Mouse (Mus musculus): ENCODE results near the gene Traf2.

The Traf2 gene

DNA sequence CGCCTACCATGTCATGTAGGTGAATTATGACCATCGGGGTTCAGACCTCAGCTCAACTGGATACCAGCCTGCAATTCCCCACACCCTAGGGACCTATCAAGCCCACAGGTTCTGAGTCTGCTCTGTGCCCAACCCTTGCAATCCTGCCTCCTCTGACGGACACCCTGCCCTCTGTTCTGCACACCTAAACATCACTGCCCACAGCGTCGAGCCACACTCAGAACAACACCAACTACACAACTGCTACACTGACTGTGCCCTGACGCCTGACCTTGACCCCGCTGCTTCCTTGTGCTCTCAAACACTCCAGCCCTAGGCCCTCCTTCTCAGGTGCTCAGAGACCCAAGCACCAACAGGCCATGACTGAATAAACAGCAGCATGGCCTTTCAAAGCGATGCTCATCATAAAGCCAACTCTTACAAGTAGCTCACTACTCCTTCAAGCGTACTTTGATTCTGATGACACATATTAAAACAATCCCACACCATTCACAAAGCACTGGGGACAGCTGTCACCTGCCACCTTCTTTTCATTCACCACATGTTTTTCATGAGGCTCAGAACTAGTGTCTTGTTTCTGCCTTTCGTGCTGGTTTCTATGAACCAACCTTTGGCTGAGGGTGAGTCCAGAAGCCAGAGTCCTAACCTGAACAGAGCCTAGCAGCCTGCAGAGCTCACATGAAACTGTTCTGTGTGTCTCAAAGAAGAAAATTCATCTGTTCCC is 4.9 kb downstream of the Traf2 start:
- no peak for DNase-seq (ENCODE audit: low spot score in 2 of 2)

DNA sequence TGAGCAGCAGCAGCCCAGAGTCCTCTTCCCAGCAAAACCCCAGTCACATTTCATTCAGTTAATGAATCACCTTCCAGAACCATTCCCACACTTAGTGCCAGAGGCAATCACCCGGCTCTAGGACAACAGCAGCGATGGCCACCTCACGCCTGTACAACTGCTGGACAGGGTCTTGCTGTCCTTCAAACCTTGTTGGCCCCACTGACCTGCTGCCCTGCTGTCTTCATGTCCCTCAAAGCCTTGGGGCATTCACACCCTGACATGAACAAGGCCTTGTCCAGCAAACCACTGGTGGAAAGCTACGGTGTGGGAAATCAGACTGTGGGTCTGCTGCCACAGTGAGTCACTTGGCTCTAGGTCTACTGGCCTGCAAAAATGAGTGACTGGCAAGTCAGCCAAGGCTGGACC is 6.2 kb downstream of the Traf2 start:
- DNase-seq (ENCODE audit: low spot score in 2 of 2): no peak

DNA sequence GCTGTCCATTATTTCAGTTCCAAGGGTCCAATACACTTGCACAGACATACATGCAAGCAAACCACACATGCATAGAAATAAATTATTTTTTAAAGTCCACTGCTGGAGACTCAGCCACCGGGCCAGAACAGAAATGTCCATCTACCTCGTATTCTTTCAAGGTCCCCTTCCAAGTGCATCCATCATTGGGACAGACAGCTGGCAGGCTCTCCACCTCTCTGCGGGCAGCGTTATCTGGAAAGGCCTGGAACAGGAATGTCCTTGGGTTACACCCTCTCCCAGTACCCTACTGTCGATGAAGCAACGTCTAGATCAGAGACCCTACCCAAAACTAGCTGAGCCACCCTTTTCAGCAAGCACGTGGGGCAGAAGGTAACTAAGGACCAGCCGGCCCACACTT is 10.2 kb downstream of the Traf2 start:
- no peak for DNase-seq (ENCODE audit: low spot score in 2 of 2)

DNA sequence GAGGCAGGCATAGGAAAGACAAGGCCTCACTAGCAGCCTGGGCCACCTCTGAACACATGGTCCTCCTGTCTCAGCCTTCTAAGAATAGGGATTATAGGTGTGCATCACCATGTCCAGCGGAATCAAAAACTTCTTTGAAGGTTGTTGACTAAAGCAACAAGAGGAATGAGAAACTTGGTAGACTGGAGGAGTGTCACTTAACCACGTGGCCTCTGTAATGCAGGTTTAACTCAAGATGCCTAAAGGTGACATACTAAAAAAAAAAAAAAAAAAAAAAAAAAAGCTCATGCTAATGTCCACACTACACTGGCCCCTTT is 11.9 kb downstream of the Traf2 start:
- no peak for DNase-seq (ENCODE audit: low spot score in 2 of 2)

DNA sequence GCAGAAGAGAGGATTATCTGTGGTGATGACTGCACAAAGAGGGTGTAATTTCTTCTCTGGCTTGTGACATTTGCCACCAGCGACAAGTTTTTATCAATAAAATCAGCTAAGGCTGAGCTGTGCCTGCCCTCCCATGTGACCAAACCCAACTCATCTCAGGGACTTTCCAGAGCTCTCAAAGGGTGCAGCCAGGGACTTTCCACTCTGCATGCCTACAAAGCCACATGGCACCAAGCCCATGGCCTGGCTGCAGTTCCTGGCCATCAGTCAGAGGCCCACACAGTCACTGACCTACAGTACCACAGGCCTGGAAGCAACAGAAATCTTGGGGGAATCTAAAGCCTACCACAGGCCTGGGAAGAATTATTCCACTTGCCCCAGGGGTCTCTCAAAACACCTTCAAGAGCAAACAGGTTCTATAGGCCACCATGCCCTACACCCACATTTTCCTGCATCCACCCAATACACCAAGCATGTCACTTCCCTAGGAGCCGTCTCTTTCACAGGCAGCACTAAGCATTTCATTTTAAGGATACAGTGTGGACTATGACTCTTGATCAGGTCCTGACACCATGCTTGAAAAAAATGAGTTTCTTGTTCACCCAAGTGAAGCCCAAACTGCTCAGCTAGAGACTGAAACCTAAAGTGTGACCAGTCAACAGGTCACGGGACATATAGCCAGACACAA is 12.4 kb downstream of the Traf2 start:
- peak in 1 of 2 experiments; percentile 64 for DNase-seq (ENCODE audit: low spot score in 2 of 2)

DNA sequence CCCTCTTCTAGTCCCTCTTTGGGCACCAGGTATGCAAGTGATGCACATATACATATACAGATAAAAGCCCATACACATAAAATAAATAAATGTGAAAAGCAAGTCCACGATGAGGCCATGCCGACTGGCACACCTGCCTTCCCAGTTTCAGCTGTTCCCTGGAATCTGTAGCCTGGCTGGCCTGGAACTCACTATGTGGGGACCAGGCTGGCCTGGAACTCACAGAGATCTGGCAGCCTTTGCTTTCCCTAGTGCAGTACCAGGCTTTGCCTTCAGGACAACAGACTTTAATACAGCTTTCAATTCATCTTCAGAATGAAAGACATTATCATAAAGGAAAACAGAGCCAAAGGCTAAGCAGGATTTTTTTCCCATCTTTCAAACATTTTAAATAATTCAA is 13.0 kb downstream of the Traf2 start:
- DNase-seq (ENCODE audit: low spot score in 2 of 2): no peak

DNA sequence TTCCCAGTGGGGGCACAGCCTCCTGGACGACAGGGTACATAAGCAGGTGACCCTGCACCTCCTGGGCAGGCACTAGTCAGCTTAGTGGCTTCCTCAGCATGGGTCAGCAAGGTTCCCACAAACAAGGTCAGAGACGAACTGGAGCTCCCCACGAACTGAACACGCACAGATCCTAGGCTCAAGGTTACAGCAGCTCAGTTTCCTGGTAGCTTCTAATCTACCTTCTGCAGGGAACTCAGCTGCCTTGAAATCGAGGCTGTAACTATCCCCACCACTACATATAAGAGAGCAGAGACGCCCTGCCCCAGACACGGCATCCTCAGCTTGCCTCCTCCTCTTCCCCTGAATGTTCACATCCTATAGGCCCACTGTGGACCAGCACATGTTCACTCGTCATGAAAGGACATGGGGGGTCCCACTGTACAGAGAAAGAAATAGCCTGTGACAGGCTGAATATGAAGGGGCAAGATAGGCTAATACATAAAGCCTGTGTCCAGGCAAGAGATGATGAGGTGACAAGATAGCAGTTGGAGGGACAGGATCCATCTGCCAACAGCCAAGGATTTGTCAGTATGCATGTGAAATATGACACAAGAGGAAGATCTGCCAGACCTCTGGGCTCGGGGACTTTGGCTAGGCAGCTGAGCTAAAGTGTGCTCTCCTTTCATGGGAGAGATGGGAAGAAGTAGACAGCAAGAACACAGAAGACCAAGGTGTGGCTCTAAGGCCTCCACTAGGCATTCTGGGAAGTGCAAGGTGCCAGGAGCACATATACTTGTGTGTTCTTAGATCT is 20.0 kb downstream of the Traf2 start:
- no peak for DNase-seq (ENCODE audit: low spot score in 2 of 2)

DNA sequence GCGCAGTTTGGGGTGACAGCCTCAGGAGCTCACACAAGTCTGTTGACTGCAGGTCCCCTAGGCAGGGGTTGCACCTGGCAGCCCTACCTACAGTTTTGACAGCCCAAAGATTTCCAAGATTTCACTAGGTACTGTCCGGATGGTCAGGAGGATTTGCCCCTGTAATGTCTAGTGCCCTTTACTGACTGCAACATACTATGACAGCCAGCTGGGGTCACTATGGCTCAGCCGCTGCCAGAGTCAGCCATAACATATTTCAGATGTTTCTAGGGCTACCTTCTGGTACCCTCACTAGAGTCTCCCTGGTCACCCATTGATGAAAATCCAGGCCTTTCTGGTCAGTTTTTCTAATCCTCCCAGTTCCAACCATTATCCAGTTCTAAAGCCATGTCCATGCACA is 36.8 kb downstream of the Traf2 start:
- DNase-seq (ENCODE audit: low spot score in 2 of 2): no peak

DNA sequence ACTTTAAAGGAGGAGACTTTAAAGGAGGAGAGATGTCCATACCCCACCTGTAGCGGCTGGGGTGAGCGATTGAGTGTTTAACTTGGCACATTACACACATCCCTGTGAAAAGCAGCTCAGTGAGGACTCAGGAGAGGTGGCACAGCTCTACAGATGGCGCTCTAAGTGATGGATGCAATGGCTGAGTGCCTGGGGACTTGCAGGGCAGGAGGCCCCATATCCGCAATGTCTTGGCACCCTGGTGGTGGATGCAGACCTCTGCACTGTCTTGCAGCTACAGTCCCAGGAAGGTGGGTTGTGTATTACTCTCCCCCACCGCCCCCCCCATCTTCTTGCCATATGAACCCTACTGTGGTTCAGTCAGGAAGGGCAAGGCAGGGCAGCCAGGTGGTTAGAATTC is 39.8 kb downstream of the Traf2 start:
- peak in 1 of 2 experiments; percentile 40 for DNase-seq (ENCODE audit: low spot score in 2 of 2)

DNA sequence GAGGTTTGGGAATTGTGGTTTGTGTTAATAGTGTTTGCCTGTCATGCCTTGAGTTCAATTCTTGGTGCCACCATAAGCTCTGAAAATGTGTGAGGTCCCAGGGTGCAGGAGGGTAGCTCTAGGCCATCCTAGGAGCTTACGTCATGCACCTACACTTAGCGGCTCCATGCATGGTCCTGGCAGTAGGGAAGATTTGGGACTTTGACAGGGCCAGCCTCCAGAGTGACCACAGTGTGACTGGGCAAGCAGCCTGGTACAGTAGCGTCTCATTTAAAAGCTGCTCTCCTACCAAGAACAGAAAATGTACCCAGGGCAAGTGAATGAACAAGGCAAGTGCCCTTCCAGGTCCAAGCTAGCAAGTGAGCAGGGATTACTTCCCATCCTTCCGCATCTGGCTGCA is 40.9 kb downstream of the Traf2 start:
- no peak for DNase-seq (ENCODE audit: low spot score in 2 of 2)

DNA sequence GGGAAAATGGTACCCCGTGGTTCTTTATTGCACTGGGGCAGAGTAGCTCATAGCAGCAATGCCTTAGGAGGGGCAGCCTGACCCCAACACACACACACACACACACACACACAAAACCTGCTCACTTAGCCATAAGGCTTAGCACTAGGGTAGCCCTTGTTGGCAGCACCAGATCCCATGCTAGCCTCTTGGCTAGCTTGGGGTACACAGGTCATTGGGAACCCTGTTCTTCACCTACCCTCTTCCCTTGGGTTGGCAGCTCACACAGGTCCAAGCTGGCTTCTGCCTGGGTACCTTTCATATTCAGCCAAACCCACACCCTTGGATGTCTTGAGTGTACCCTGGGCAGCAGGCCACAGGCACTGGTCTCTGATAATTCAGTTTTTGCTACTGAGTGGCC is 41.7 kb downstream of the Traf2 start:
- DNase-seq (ENCODE audit: low spot score in 2 of 2): no peak

DNA sequence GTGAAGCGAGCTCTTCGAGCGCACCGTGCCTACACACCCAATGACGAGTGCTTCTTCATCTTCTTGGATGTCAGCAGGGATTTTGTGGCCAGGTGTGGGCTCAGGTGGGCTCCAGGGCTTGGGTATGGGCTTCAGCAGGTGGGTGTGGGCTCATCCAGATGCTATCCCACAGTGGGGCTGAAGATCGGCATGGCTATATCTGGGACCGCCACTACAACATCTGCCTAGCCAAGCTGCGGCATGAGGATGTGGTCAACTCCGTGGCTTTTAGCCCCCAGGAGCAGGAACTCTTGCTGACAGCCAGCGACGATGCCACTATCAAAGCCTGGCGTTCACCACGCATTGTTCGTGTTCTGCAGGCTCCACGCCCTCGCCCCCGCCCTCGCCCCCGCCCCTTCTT is 42.2 kb downstream of the Traf2 start:
- no peak for DNase-seq (ENCODE audit: low spot score in 2 of 2)

DNA sequence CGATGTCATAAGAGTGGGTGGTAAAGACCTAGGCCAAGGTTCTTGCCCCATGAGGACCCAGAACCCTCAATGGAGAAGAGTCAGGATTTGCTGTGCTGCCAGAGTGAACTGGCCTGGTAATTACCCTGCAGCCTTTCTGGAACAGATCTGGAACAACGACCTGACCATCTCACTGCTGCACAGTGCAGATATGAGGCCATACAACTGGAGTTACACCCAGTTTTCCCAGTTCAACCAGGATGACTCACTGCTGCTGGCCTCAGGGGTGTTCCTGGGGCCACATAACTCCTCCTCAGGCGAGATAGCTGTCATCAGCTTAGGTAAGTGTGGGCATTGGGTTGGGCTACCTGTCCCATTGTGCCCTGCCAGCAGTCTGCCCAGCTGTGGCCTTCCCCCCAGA is 44.0 kb downstream of the Traf2 start:
- no peak for DNase-seq (ENCODE audit: low spot score in 2 of 2)

DNA sequence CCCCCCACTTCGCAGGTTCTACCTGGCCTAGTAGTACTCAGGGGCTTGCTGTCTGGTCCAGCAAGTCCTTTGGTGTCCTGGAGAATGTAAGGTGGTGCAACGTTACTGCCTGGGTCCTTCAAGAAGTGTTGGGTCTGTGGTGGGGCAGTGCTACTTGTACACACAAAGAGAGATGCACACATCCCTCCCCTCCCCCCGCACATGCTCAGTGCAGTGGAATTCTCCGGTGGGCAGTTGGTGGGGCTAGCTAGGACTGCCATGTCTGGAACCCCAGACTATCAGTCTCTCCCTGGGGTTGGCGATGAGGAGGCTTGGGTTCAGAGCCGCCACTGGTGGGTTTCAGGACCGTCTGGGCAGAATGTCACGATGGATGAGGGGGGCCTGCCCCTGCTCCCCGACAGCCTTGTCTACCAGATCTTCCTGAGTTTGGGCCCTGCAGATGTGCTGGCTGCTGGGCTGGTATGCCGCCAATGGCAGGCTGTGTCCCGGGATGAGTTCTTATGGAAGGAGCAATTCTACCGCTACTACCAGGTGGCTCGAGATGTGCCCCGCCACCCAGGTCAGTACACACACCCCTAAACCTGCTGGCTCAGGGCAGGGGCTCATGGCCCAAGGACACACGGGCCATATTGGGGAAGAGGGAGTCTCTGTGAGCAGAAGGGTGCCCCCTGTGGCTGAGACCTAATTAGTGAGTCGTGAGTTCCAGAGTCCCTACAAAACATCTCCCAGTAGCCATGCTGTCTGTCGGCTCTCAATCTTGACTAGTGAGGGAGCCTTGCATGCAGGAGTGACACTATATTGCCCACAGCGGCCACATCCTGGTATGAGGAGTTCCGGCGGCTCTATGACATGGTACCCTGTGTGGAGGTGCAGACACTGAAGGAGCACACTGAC is 44.9 kb downstream of the Traf2 start, which contains the start of gene C8g:
C8g (minus strand) TSS at position 127 of the 894 bp plus-strand sequence.
- DNase-seq (ENCODE audit: low spot score in 2 of 2): no peak

DNA sequence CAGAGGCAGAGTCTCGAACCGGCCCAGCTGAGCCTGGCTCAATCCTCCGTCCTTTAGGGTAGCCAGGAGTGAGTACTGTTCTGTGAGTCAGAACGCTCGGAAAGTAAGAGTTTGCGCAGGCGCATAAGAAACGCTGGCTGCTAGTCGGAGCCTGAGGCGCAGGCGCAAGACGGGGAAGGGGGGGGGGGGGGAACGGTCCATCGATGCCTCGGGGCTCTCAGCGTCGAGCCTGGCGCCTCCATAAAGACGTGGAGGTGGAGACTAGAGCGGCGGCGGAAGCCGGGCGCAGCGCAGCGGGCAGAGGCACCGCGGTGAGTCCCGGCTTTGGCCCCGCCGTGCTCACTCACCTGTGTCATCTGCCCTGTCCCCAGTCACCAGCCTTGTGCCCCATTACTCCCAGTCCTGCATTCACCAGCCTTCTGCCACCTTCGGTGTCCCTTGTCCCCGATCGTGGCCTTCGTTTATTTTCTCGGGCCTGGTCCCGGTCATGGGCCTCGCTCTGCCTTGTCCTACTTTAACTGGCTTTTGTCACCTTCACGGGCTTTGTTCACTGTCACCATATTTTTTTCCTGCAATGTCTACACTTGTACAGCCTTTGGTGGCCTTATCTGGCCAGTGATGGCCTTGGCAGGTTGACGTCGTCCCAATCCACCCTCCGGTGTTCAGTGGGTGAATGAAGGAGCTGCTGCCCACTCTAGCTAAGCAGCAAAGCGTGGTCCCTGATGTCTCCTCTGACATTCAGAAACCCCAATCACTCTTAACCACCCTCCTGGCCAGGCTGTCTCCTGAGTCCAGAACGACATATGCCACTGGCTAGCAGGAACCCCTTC is 45.9 kb downstream of the Traf2 start, which contains the start of gene Fbxw5:
Fbxw5 (plus strand) TSS at position 175 of the 830 bp plus-strand sequence.
- peak; percentile 71 to 86 for DNase-seq (ENCODE audit: low spot score in 2 of 2)

DNA sequence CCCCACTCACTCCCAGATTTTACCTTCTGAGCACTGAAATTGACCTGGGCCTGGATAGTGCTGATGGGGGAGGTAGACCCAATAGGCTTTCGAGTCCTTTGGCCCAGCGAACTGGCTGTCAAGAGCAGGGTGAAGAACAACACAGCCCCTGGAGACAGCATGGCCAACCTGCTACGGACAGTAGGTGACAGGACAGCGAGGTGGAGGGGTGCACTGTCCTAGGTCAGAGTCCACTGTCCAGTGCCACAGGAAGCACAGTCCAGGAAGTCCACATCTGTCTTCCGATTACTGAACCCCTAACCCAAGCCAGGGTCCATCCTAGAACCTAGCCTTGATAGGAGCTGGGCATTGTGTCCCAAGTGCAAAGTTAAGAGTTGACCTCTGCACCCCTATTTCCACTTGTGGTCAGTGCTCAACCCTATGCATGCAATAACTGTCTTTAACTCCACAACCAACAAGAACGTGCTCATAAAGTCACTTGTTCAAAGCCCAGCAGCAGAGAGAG is 46.6 kb downstream of the Traf2 start:
- DNase-seq (ENCODE audit: low spot score in 2 of 2): no peak

DNA sequence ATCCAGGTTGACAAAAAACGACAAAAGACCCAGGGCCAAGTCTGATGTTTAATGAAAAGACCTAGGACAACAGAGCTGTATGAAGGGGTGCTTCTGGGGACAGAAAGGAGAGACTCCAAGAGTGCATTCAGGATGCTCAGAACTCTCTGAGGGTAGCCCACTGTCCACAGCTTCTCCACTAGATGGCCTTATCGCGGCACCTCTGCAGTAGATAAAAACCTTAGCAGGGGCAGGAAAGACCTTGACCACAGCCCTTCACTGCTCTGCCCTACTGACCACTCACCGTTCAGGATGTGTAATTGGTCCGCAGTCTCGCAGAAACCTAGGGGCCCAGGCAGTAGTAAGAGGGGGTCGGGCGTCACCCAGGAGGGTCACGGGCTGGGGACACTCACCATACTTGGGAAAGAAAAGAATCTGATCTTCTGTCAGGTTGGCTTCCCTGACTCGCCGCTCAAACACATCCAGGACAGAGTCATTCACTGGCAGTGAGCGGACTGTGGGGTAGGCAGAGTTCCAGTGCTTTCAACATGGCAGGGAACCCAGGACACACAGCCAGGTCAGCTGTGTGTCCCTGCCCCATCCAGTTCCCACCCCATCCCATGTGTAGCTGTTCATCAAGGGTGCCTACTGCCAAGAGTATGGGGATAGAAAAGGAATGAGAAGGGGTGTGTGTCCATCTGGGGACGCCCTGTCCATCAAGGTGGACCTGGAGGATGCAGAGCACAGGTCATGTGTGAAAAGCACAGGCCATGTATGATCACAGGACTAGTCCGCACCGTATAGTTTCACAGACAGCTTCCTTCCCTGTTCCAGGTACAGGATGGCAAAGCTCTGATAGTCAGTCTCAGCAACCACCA is 47.9 kb downstream of the Traf2 start:
- DNase-seq (ENCODE audit: low spot score in 2 of 2): no peak

DNA sequence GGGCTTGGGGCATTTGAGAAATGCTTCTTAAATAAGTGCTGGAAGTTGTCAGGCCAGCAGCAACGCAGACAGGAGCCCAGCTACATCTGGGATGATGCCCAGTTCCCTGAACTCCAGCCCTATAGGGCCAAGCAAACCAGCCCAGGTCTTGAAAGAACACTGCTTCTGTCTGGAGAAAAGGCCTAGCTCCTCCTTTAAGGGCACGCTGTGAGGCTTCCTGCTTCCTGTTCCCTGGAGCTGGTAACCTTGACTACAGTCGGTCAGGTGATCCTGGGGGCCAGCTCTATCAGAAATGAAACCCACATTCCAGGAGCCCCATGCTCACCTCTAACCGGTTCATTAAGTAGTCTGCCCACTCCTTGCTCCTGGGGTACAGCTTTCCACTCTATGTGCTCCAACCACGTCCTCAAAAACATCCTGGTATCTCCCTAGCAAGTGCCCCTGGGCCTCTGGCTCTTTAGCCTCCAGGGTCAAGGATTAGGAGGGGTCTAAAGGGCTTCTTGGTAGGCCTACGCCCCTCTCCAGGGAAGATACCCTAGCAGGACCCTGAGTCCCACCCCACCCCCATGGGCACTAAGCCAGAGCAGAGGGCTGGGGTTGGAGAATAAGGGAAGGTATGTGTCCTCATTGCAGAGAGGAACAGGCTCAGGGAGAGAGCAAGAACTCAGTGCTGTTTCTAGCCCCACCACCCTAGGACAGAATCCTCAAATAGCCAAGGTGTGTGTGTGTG is 48.7 kb downstream of the Traf2 start:
- no peak for DNase-seq (ENCODE audit: low spot score in 2 of 2)

DNA sequence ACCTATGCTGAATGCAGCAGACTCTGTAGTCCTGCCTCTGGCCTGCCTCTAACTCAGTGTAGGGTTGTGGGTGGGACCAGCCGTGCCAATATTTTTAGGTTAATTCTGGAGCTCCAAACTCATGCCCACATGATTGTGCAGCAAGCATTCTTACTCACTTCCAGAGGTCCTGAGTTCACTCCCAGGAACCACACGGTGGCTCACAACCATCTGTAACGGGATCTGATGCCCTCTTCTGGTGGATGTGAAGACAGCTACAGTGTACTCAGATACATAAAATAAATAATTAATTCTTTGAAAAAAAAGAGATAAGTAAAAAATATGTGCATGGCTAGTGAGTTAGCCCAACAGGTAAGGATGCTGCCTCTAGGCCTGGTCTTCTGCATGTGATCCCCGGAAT is 50.3 kb downstream of the Traf2 start:
- DNase-seq (ENCODE audit: low spot score in 2 of 2): no peak

Data from spleen, postnatal 10 days (tissue).